Mouse (Mus musculus): ENCODE results near the gene Mmp27. TPM values are rescaled to one million over a fixed set of nuclear protein-coding genes. Genes with fewer than 3 reads are reported as not detected.

Gene Mmp27
- polyA plus RNA-seq, 1 experiment from 2014 or later = not detected

DNA sequence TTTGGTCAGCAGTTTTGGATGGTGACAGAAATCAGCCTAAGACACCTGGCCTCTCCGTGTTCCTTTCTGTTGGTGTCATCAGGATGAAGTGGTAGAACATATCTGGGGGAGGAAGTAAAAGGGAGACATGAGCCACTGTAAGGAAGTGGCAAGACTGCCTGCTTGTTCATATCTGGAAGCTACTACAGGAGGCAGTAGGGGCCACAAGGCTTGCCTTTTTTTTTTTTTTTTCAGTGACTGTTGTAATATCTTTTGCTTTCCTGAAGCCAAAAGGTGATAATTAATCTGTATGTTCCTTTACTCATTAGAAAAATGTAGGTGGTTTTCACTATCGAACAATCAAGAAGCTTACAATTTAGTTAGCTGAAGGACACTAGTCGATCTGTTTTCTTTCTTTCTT is 51.4 kb downstream of the Mmp27 start:
- ATAC-seq (ENCODE audit: low FRiP score) = no peak
- Histone ChIP-seq H3K4me3 (no peak overlapping the region), H3K9ac (no peak overlapping the region), H3K36me3 (no peaks in the 10 kb centered on the region), H3K27me3 (no peaks in the 10 kb centered on the region), H3K4me2 (no peak overlapping the region), H3K27ac (no peak overlapping the region), H3K4me1 (replicated peaks) (no peaks in the 10 kb centered on the region), H3K9me3 (no peaks in the 10 kb centered on the region)
- 83% methylated on average over 3 of the region's 3 CpGs for whole genome bisulfite sequencing

DNA sequence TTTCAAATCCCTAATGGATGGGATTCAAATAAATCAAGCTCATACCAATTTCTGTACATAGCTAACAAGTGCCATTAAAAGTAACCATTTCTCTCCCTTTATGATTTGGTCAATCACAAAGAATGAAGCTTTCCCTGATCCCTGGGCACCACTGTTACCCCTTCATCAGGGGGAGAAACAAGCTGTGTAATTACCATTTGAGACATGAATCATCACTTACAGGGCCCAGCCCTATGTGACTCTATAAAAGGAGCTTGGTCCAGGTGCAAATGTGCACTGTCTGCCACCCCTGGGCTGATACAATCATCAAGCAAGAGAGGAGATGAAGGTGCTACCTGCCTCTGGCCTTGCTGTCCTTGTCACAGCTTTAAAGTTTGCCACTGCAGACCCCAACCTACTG is 56.7 kb downstream of the Mmp27 start, which contains the start of gene Mmp20:
TSS of gene Mmp20 (plus strand) at position 301 of the 400 bp plus-strand sequence.
- no peak within 1 kb of the TSS for H3K9ac ChIP-seq
- H3K4me2 ChIP-seq = no peak within 1 kb of the TSS
- ATAC-seq (ENCODE audit: low FRiP score) = no peak
- no peaks in the 10 kb centered on the region for H3K4me1 ChIP-seq (replicated peaks)
- no peak within 1 kb of the TSS for H3K27ac ChIP-seq
- H3K36me3 ChIP-seq = no peaks in the 10 kb centered on the region
- H3K9me3 ChIP-seq = no peaks in the 10 kb centered on the region
- no peaks in the 10 kb centered on the region for H3K27me3 ChIP-seq
- no peak within 1 kb of the TSS for H3K4me3 ChIP-seq

Other genes starting within 250 kb of the Mmp27 start
- gene Mmp12, start 227.0 kb upstream of the Mmp27 start, polyA plus RNA-seq (2015; fragmentation: Nextera tagmentation; extraction: Ambion mirVana) = not detected in 2 replicates
- gene Mmp1b, start 183.3 kb upstream of the Mmp27 start, polyA plus RNA-seq (2015; fragmentation: Nextera tagmentation; extraction: Ambion mirVana) = not detected in 2 replicates
- not detected in 2 replicates for gene Mmp3, start 125.6 kb upstream of the Mmp27 start, polyA plus RNA-seq (2015; fragmentation: Nextera tagmentation; extraction: Ambion mirVana)
- gene Mmp10, start 69.0 kb upstream of the Mmp27 start, polyA plus RNA-seq (2015; fragmentation: Nextera tagmentation; extraction: Ambion mirVana) = not detected in 2 replicates
- 0.10 and 0.39 TPM in 2 replicates for gene Mmp8, start 12.9 kb upstream of the Mmp27 start, polyA plus RNA-seq (2015; fragmentation: Nextera tagmentation; extraction: Ambion mirVana)
- not detected in 2 replicates for gene Mmp20, start 56.8 kb downstream of the Mmp27 start, polyA plus RNA-seq (2015; fragmentation: Nextera tagmentation; extraction: Ambion mirVana)
- gene Mmp7, start 120.7 kb downstream of the Mmp27 start, polyA plus RNA-seq (2015; fragmentation: Nextera tagmentation; extraction: Ambion mirVana) = not detected in 2 replicates
- gene Tmem123, start 192.6 kb downstream of the Mmp27 start, polyA plus RNA-seq (2015; fragmentation: Nextera tagmentation; extraction: Ambion mirVana) = 32.7 and 33.4 TPM in 2 replicates

Measured in hindbrain, embryonic 13.5 days (tissue).